Mouse (Mus musculus): ENCODE results near the gene Capn11.

DNA sequence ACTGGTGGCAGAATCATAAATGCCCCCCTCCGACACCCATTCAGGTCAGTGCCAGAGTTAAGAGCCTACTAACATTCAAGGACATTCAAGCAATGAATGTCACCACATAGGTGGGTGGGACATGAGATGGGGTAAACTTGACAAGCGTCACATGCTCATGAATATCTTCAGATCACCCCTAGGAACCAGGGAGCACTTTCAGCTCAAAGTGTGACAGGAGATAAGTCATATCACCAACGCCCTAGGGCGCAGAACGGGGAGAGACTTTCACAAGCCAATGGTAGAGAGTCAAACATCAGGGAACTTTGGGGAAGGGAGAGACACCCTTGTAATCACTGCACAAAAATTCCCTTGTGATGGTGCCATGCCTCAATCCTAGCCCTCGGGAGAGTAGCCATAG lies 76.9 kb downstream of the Capn11 start:
- TF ChIP-seq POLR2A (IDR thresholded peaks at IDR 0.05; ENCODE audit: control insufficient read depth, low read depth, low read length) (no peak), CTCF (IDR thresholded peaks at IDR 0.05; ENCODE audit: control insufficient read depth, insufficient read depth, insufficient replicate concordance, low read depth, low read length) (no peak)
